Mouse (Mus musculus) lung, adult 2 months (tissue): ENCODE data around the gene Csnk1g1.
A peak's percentile ranks its signal among the peaks of the same experiment; 100 is the strongest.

Experiments
- CTCF ChIP-seq: fragments of 200-500 bp; IDR thresholded peaks from 2 replicates; pipeline ENCODE4 v1.5.1; 2011; ENCODE audit warnings: mild to moderate bottlenecking, low read length, control low read depth; ENCODE audit not compliant: insufficient read depth
- POLR2A ChIP-seq: fragments of 200-500 bp; IDR thresholded peaks from 2 replicates; pipeline ENCODE4 v1.6.1; 2011; ENCODE audit warnings: low read depth, mild to moderate bottlenecking, control low read depth, low read length, borderline replicate concordance; ENCODE audit errors: extremely low read depth

GRCm38 (mm10) chr9:65884564-65885315, 24.0 kb upstream of the Csnk1g1 start:
- TF ChIP-seq CTCF (no peak), POLR2A (peak; percentile 85)
